Mouse (Mus musculus) megakaryocyte, embryonic 14.5 days (primary cell): ENCODE data around the gene Tnk2.

Experiments used
- FLI1 ChIP-seq: IDR thresholded peaks from 2 replicates; pipeline ENCODE4 v1.6.1; 2012; ENCODE audit warnings: low read length, inconsistent platforms, mixed read lengths
- GATA1 ChIP-seq: IDR thresholded peaks from 3 replicates; pipeline ENCODE4 v1.6.1; 2012; ENCODE audit warnings: mixed read lengths, low read length, inconsistent platforms, borderline replicate concordance

DNA sequence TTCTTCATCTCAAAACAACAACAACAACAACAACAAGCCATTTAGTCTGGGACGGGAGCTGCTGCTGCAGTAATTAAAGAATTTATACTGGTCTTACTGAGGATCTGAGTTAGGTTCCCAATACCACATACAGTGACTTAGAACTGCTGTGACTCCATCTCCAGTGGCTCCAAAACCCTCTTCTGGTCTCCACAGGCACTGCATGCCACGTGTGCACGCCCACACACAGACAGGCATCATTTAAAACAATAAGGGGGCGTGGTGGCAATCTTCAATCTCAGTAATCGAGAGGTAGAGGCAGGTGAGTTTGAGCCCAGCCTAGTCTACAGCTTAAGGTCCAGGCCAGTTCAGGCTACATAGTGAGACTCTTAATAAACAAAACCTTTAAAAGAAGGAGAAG is 43.5 kb downstream of the Tnk2 start:
- TF ChIP-seq FLI1 = no peak
- TF ChIP-seq GATA1 = no peak
